Mouse (Mus musculus) midbrain, embryonic 12.5 days (tissue): Measurements from ENCODE around the gene Nuak1. TPM values are rescaled to one million over a fixed set of nuclear protein-coding genes. Genes with fewer than 3 reads are reported as not detected.
A peak's percentile ranks its signal among the peaks of the same experiment; 100 is the strongest.
"Not testable (repeated sequence)": the region's sequence is repeated elsewhere in the genome, so short reads cannot be mapped to it uniquely, and the experiment has no call there.

ENCODE experiments used
- ATAC-seq: fragments of 200-750 bp; cut with Nextera tagmentation; 2 replicates; pipeline ENCODE4 v1.8.0; 2017; ENCODE audit warnings: low read depth, moderate TSS enrichment, moderate library complexity; ENCODE audit not compliant: low FRiP score
- H3K27ac ChIP-seq: fragments of 300-500 bp; sonication (generic); replicated peaks from 2 replicates; pipeline ENCODE4 v1.5.1; 2016; ENCODE audit warnings: mild to moderate bottlenecking
- H3K27me3 ChIP-seq: fragments of 300-500 bp; sonication (generic); 2 replicates; pipeline ENCODE4 v1.6.1; 2016; ENCODE audit warnings: mild to moderate bottlenecking
- H3K36me3 ChIP-seq: fragments of 300-500 bp; sonication (generic); 2 replicates; pipeline ENCODE4 v1.6.1; 2016
- H3K4me1 ChIP-seq: fragments of 300-500 bp; sonication (generic); 2 replicates; pipeline ENCODE4 v1.6.1; 2016
- H3K4me2 ChIP-seq: fragments of 300-500 bp; sonication (generic); replicated peaks from 2 replicates; pipeline ENCODE4 v1.6.1; 2016; ENCODE audit warnings: mild to moderate bottlenecking, moderate library complexity
- H3K4me3 ChIP-seq: fragments of 300-500 bp; sonication (generic); 2 replicates; pipeline ENCODE4 v1.5.1; 2016; ENCODE audit warnings: mild to moderate bottlenecking
- H3K9ac ChIP-seq: fragments of 300-500 bp; sonication (generic); replicated peaks from 2 replicates; pipeline ENCODE4 v1.6.1; 2016; ENCODE audit warnings: mild to moderate bottlenecking, moderate library complexity
- H3K9me3 ChIP-seq: fragments of 300-500 bp; sonication (generic); 2 replicates; pipeline ENCODE4 v1.6.1; 2016; ENCODE audit warnings: mild to moderate bottlenecking
- WGBS: fragments of 180-500 bp; shearing (Covaris S2); methylation state at CpG from one replicate; pipeline ENCODE4 v1.1.7; 2016; 5-methylcytosine and 5-hydroxymethylcytosine counted together
- polyA plus RNA-seq: library from polyadenylated mRNA; unstranded; fragments of >200 nt; fragmentation: Nextera tagmentation; extraction: Ambion mirVana; gene quantifications from 2 replicates; pipeline ENCODE4 v1.2.1, GENCODE M21; 2016

Nuak1 gene
- 3.7 and 4.5 TPM in 2 replicates for polyA plus RNA-seq

DNA sequence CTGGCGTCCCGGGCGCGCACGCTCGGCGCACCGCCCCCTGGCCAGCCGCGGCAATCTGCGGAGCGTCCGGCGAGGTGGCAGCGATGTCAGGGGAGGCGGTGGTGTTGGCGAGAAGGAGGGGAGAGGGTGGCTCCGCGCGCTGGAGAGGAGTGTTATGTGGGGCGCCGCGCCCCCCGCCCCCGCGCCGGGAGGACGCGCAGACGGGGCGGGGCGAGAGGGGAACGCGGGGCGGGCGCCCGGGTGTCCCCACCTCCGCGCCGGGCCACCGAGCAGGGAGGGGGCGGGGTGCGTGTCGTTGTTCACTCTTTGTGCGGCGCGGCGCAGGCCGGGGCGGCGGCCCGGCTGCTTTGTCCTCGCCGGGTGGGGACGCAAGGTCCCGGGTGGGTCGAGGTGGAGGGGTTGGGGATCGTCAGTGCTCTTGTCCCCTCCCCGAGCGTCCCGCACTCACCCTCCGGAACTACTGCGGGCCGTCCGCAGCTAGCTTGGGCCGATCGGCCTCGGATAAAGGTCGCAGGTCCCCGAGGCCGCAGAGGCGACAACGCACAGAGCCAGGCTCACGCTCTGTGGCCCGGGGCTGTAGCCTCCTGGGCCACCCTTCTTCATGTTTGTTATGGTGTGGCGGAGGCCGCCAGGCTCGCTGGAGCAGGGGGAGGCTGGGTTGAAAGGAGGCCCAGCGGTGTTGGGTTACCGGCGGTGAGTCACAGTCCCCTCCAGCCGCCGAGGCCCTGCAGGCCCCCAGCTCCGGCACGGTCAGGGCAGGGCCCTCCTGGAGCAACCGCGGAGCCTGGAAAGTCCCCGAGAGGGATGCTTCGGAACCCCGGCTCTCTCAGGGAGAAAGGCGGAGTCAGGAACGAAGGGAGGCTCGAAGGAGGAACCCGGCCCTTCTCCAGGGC, at the start of gene Nuak1:
Gene Nuak1 (minus strand): TSS at position 57 of the 893 bp plus-strand sequence.
- no peaks in the 10 kb centered on the region for H3K9me3 ChIP-seq
- H3K9ac ChIP-seq: peak within 1 kb of the TSS; percentile 98
- H3K27ac ChIP-seq: peak within 1 kb of the TSS; percentile 98
- H3K4me1 ChIP-seq: peaks cover 56% of the 10 kb centered on the region
- peak; percentile 86 for ATAC-seq
- H3K4me3 ChIP-seq: peak within 1 kb of the TSS; percentile 82
- WGBS: under 1% methylated on average over 76 of the region's 94 CpGs
- peak within 1 kb of the TSS; percentile 86 for H3K4me2 ChIP-seq
- H3K27me3 ChIP-seq: no peaks in the 10 kb centered on the region
- no peaks in the 10 kb centered on the region for H3K36me3 ChIP-seq

DNA sequence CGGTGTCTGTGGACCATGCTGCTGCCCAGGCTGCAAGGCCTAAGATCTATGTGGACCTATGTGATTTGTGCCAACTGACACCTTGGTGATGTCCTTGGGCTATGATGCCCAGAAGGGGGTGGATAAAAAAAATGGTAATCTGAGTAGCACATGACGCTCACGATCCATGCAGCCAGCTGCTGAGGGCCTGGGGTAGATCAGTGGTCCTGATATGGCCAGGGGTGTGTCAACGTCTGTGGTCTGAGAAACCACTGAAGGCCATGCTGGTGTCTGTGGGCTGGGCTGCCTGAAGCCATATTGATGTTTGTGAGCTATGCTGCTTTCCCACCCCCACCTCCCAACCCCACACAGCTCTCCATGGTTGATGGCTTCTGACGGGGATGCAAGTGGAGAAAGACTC, 49.7 kb upstream of the Nuak1 start:
- Histone ChIP-seq H3K4me3 (no peak overlapping the region), H3K4me2 (no peak overlapping the region), H3K9me3 (no peaks in the 10 kb centered on the region), H3K4me1 (no peaks in the 10 kb centered on the region), H3K36me3 (no peaks in the 10 kb centered on the region), H3K9ac (no peak overlapping the region), H3K27ac (no peak overlapping the region), H3K27me3 (no peaks in the 10 kb centered on the region)
- ATAC-seq: no peak
- 91% methylated on average over 5 of the region's 5 CpGs for WGBS

DNA sequence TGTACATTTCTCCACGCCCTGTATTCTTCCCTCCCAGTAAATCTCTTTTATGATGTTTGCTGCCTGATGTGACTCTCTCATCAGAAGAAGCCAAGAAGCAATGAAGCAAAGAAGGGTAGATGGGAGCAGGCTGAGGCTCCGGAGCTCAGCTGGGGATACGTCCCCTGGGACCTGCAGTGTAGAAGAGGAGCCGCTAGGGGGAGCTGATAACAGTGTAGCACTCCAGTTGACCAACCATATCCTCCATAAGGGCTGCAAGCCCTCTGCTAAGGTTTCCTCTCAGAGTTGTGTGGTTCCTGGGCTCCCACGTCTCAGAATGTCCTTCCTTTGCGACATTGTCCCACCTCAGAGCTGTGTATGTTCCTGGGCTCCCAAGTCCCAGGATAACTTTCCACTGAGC, 47.9 kb upstream of the Nuak1 start:
- Histone ChIP-seq H3K4me1 (no peaks in the 10 kb centered on the region), H3K9ac (no peak overlapping the region), H3K4me2 (no peak overlapping the region), H3K27ac (no peak overlapping the region), H3K27me3 (no peaks in the 10 kb centered on the region), H3K9me3 (no peaks in the 10 kb centered on the region), H3K4me3 (no peak overlapping the region), H3K36me3 (no peaks in the 10 kb centered on the region)
- WGBS: 44% methylated on average over 6 of the region's 6 CpGs
- no peak for ATAC-seq

DNA sequence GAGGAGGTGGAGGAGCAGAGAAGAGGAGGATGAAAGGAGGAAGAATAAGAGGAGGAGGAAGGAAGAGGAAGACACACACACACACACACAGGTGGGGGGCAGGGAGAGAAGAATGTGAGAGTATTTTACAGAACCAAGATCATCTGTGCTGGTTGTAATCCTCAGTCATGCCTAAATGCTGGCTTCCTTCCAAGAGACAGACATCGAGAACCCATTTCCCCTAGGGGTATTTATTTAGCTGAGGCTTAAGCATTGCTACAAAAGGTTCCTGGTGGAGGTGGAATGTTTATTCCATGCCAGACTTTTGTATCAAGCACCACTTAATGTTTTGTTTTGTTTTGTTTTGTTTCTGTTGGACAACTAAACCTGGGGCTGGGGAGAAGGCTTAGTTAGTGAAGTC, 44.3 kb upstream of the Nuak1 start:
- Histone ChIP-seq H3K4me3 (no peak overlapping the region), H3K4me1 (no peaks in the 10 kb centered on the region), H3K36me3 (no peaks in the 10 kb centered on the region), H3K4me2 (no peak overlapping the region), H3K9ac (no peak overlapping the region), H3K27ac (no peak overlapping the region), H3K9me3 (no peaks in the 10 kb centered on the region), H3K27me3 (no peaks in the 10 kb centered on the region)
- no peak for ATAC-seq
- 71% methylated on average over 1 of the region's 1 CpGs for WGBS

GRCm38 (mm10) chr10:84483553-84483952, 43.2 kb upstream of the Nuak1 start:
- Histone ChIP-seq H3K4me3 (no peak overlapping the region), H3K9ac (no peak overlapping the region), H3K36me3 (no peaks in the 10 kb centered on the region), H3K4me1 (0 out of 2 replicates have a peak, but pooled peaks cover 2% of the 10 kb centered on the region), H3K4me2 (no peak overlapping the region), H3K27me3 (no peaks in the 10 kb centered on the region), H3K27ac (no peak overlapping the region), H3K9me3 (no peaks in the 10 kb centered on the region)
- 76% methylated on average over 3 of the region's 3 CpGs for WGBS
- ATAC-seq: no peak

DNA sequence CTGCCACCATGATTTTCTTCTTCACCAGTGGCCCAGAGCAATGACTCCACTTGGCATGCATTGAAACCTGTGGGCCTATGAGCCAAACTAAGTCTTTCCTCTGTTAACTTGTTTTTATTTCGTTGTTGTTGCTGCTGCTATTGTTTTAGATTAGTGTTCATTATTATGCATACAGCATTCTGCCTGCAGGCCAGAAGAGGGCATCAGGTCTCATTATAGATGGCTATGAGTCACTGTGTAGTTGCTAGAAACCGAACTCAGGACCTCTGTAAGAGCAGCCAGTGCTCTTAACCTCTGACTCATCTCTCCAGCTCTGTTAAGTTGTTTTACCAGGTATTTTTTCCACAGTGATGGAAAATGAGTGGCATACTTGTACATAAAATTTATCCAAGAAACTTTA, 42.7 kb upstream of the Nuak1 start:
- Histone ChIP-seq H3K9me3 (no peaks in the 10 kb centered on the region), H3K4me3 (no peak overlapping the region), H3K27ac (no peak overlapping the region), H3K4me2 (no peak overlapping the region), H3K4me1 (peaks cover 4% of the 10 kb centered on the region), H3K27me3 (no peaks in the 10 kb centered on the region), H3K36me3 (no peaks in the 10 kb centered on the region), H3K9ac (no peak overlapping the region)
- ATAC-seq: no peak
- 86% methylated on average over 2 of the region's 2 CpGs for WGBS

- H3K9me3 ChIP-seq, H3K27ac ChIP-seq, H3K27me3 ChIP-seq, ATAC-seq, H3K4me3 ChIP-seq, H3K4me2 ChIP-seq, H3K9ac ChIP-seq, H3K36me3 ChIP-seq: not testable (repeated sequence)
- WGBS: 90% methylated on average over 15 of the region's 15 CpGs
- H3K4me1 ChIP-seq: peaks cover 11% of the 10 kb centered on the region
Measured at GRCm38 (mm10) chr10:84482418-84482817, 42.0 kb upstream of the Nuak1 start.

- no peak overlapping the region for H3K4me2 ChIP-seq
- no peaks in the 10 kb centered on the region for H3K27me3 ChIP-seq
- no peak overlapping the region for H3K9ac ChIP-seq
- H3K4me1 ChIP-seq: peaks cover 11% of the 10 kb centered on the region
- H3K27ac ChIP-seq: no peak overlapping the region
- WGBS: 66% methylated on average over 5 of the region's 5 CpGs
- no peak for ATAC-seq
- no peaks in the 10 kb centered on the region for H3K9me3 ChIP-seq
- no peaks in the 10 kb centered on the region for H3K36me3 ChIP-seq
- no peak overlapping the region for H3K4me3 ChIP-seq
Measured at GRCm38 (mm10) chr10:84481327-84481671, 40.9 kb upstream of the Nuak1 start.

- 65% methylated on average over 8 of the region's 8 CpGs for WGBS
- H3K9ac ChIP-seq: no peak overlapping the region
- H3K36me3 ChIP-seq: no peaks in the 10 kb centered on the region
- no peak for ATAC-seq
- peaks cover 11% of the 10 kb centered on the region for H3K4me1 ChIP-seq
- H3K27me3 ChIP-seq: no peaks in the 10 kb centered on the region
- no peak overlapping the region for H3K27ac ChIP-seq
- no peaks in the 10 kb centered on the region for H3K9me3 ChIP-seq
- H3K4me2 ChIP-seq: no peak overlapping the region
- H3K4me3 ChIP-seq: no peak overlapping the region
Measured at GRCm38 (mm10) chr10:84480667-84481326, 40.4 kb upstream of the Nuak1 start.

- H3K27ac ChIP-seq: no peak overlapping the region
- H3K4me1 ChIP-seq: peaks cover 11% of the 10 kb centered on the region
- H3K27me3 ChIP-seq: no peaks in the 10 kb centered on the region
- no peak overlapping the region for H3K9ac ChIP-seq
- H3K9me3 ChIP-seq: no peaks in the 10 kb centered on the region
- ATAC-seq: no peak
- no peaks in the 10 kb centered on the region for H3K36me3 ChIP-seq
- H3K4me3 ChIP-seq: no peak overlapping the region
- WGBS: 54% methylated on average over 4 of the region's 4 CpGs
- H3K4me2 ChIP-seq: no peak overlapping the region
Measured at GRCm38 (mm10) chr10:84480146-84480545, 39.7 kb upstream of the Nuak1 start.

DNA sequence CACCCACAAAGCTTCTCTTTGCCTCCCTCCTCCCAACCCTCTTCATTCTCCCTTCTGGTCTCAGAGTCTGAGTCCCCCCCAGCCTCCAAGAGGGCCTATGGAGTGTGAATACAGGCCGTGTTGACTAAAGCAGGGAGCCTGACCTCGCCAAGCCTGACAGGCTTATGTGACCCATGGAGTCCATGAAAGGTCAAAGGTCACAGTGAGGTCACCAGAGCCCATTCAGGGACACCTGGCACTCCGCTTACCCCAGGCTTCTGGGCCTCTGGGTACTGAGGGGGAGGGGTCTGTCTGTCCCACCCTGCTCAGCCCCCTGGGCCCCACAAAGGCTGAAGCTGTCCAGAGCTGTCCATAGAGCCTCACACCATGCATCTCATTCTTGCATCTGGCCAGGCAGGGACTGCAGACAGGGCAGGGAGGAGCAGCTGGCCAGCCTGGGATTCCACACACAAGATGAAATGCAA, 37.2 kb upstream of the Nuak1 start:
- Histone ChIP-seq H3K4me2 (no peak overlapping the region), H3K4me3 (no peak overlapping the region), H3K36me3 (no peaks in the 10 kb centered on the region), H3K4me1 (peaks cover 11% of the 10 kb centered on the region), H3K27me3 (no peaks in the 10 kb centered on the region), H3K27ac (0 out of 2 replicates have a peak overlapping the region, but pooled peaks have one; percentile 30), H3K9me3 (no peaks in the 10 kb centered on the region), H3K9ac (no peak overlapping the region)
- ATAC-seq: peak; percentile 82
- 5% methylated on average over 3 of the region's 3 CpGs for WGBS

GRCm38 (mm10) chr10:84477045-84477612, 36.7 kb upstream of the Nuak1 start:
- H3K4me1 ChIP-seq: peaks cover 11% of the 10 kb centered on the region
- H3K4me2 ChIP-seq: no peak overlapping the region
- H3K4me3 ChIP-seq: no peak overlapping the region
- no peaks in the 10 kb centered on the region for H3K36me3 ChIP-seq
- no peak overlapping the region for H3K9ac ChIP-seq
- peak; percentile 9; the same call in 1 of the 2 replicates for ATAC-seq
- no peak overlapping the region for H3K27ac ChIP-seq
- H3K27me3 ChIP-seq: no peaks in the 10 kb centered on the region
- 55% methylated on average over 4 of the region's 4 CpGs for WGBS
- H3K9me3 ChIP-seq: no peaks in the 10 kb centered on the region
